Mouse (Mus musculus) heart, postnatal 0 days (tissue): ENCODE measurements at regions not wholly inside any gene's neighbourhood (a gene's known extent, or its start where the extent isn't known, plus 50 kb on each side); places are given as distances from the start of the nearest gene placed in this dataset.

ENCODE experiments used
- ATAC-seq: fragments of 200-750 bp; cut with Nextera tagmentation; 2 replicates; pipeline ENCODE4 v1.8.0; 2017; ENCODE audit warnings: low read depth, moderate number of reproducible peaks, moderate library complexity; ENCODE audit not compliant: insufficient read depth
- DNase-seq: peaks from one replicate; pipeline ENCODE4 v3.0.0-alpha.2; 2016; ENCODE audit warnings: low spot score
- H3K27ac ChIP-seq: fragments of 300-500 bp; sonication (generic); 2 replicates; pipeline ENCODE4 v1.5.1; 2014; ENCODE audit warnings: low read depth, mild to moderate bottlenecking
- H3K27me3 ChIP-seq: fragments of 300-500 bp; sonication (generic); 2 replicates; pipeline ENCODE4 v1.6.1; 2014; ENCODE audit warnings: low read length, mixed read lengths; ENCODE audit not compliant: control insufficient read depth, insufficient read depth
- H3K36me3 ChIP-seq: fragments of 300-500 bp; sonication (generic); replicated peaks from 2 replicates; pipeline ENCODE4 v1.6.1; 2014; ENCODE audit warnings: low read length, mixed read lengths; ENCODE audit not compliant: control insufficient read depth, insufficient read depth
- H3K4me1 ChIP-seq: fragments of 300-500 bp; sonication (generic); 2 replicates; pipeline ENCODE4 v1.6.1; 2014; ENCODE audit warnings: antibody characterized with exemption; ENCODE audit not compliant: control insufficient read depth, insufficient read depth
- H3K4me2 ChIP-seq: fragments of 300-500 bp; sonication (generic); 2 replicates; pipeline ENCODE4 v1.6.1; 2014; ENCODE audit warnings: low read depth, mild to moderate bottlenecking, low read length, moderate library complexity
- H3K4me3 ChIP-seq: fragments of 300-500 bp; sonication (generic); 2 replicates; pipeline ENCODE4 v1.5.1; 2014; ENCODE audit warnings: low read depth, low read length
- H3K9ac ChIP-seq: fragments of 300-500 bp; sonication (generic); replicated peaks from 2 replicates; pipeline ENCODE4 v1.6.1; 2014; ENCODE audit warnings: low read depth, low read length, mixed read lengths
- H3K9me3 ChIP-seq: fragments of 300-500 bp; sonication (generic); replicated peaks from 2 replicates; pipeline ENCODE4 v1.6.1; 2016; ENCODE audit warnings: low read length; ENCODE audit not compliant: control insufficient read depth
- CTCF ChIP-seq: IDR thresholded peaks from 2 replicates; pipeline ENCODE4 v1.5.1; 2016; ENCODE audit warnings: antibody characterized with exemption, control low read depth, low read depth
- EP300 ChIP-seq: IDR thresholded peaks from 2 replicates; pipeline ENCODE4 v1.6.1; 2016; ENCODE audit warnings: antibody characterized with exemption, low read depth
- WGBS: fragments of 180-500 bp; shearing (Covaris S2); extraction: QIAGEN DNeasy Blood & Tissue Kit; methylation state at CpG from one replicate; pipeline ENCODE4 v1.1.7; 2014; 5-methylcytosine and 5-hydroxymethylcytosine counted together

DNA sequence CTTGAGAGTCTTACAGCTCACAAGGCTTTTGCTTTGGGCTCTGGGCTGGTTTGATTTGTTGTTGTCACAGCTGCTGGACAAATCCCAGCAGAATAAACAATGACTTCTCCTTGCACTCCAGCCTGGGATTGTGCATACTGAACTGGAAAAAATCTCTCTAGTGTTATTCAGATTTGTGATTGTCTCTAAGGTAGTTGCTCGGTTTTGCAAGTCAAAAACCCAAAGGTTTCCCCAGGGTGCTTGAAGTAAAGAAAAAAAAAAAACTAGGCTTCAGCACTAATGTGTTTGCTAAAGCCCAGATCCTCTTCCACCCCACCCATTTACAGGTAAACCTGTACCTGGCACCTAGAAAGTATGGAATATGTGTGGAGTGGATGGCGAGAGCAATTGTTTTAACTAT, 149.5 kb upstream of the Spef2 start:
- ATAC-seq (no peak), DNase-seq (no peak)
- no peaks in the 10 kb centered on the region for H3K27me3 ChIP-seq
- H3K36me3 ChIP-seq = no peaks in the 10 kb centered on the region
- H3K4me1 ChIP-seq = no peaks in the 10 kb centered on the region
- 39% methylated on average over 2 of the region's 2 CpGs for WGBS
- no peak overlapping the region for H3K9ac ChIP-seq
- TF ChIP-seq CTCF = no peak
- no peak for TF ChIP-seq EP300
- H3K27ac ChIP-seq = no peak overlapping the region
- H3K9me3 ChIP-seq = no peaks in the 10 kb centered on the region
- H3K4me3 ChIP-seq = no peak overlapping the region
- H3K4me2 ChIP-seq = no peak overlapping the region

GRCm38 (mm10) chr15:9893146-9893545, 144.5 kb upstream of the Spef2 start:
- Histone ChIP-seq H3K27me3 (no peaks in the 10 kb centered on the region), H3K4me2 (no peak overlapping the region), H3K9me3 (no peaks in the 10 kb centered on the region), H3K4me1 (no peaks in the 10 kb centered on the region), H3K9ac (no peak overlapping the region), H3K4me3 (no peak overlapping the region), H3K36me3 (no peaks in the 10 kb centered on the region), H3K27ac (no peak overlapping the region)
- TF ChIP-seq CTCF = no peak
- no peak for TF ChIP-seq EP300
- WGBS = 82% methylated on average over 3 of the region's 3 CpGs
- ATAC-seq (no peak), DNase-seq (no peak)

DNA sequence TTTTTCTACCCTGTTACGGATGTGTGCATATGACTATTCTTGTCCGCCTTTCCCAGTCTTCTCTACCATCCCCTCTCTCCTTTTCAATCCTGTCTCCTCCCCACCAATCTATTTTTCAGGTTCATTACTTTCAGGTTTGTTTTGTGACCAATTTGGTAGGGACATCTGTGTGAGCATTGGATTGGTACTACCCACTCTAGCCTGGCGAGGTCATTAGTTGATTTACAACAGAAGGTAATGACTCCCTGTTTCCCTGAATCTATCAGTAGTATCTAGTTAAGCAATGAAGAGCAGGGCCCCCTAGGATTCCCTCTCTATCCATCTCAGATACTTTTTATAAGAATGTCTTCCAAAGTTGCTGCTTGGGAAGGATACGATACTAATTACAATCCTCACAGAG, 143.5 kb upstream of the Spef2 start:
- H3K9me3 ChIP-seq = no peaks in the 10 kb centered on the region
- TF ChIP-seq EP300 (no peak), CTCF (no peak)
- H3K9ac ChIP-seq = no peak overlapping the region
- no peak overlapping the region for H3K4me2 ChIP-seq
- no peaks in the 10 kb centered on the region for H3K27me3 ChIP-seq
- DNase-seq = no peak
- no peak overlapping the region for H3K4me3 ChIP-seq
- H3K4me1 ChIP-seq = no peaks in the 10 kb centered on the region
- ATAC-seq = no peak
- no peaks in the 10 kb centered on the region for H3K36me3 ChIP-seq
- 84% methylated on average over 4 of the region's 4 CpGs for WGBS
- no peak overlapping the region for H3K27ac ChIP-seq

DNA sequence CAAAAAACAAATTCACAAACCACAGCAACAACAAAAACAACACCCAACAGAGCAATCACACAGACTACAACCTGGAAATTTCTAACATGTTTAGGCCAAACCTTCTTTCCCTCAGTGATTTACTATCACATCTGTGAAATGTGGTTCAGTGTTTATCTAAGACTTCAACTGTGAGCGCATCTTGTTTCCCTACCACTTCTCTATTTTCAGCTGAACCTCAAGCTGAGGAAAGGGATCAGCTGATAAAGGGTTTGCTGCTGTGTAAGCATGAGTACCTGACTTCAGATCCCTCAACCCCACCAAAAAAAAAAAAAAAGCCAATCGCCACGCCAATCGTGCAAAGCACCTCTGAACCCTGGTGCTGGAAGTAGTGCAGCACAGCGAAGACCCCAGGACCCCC, 142.8 kb upstream of the Spef2 start:
- DNase-seq (no peak), ATAC-seq (no peak)
- Histone ChIP-seq H3K27ac (no peak overlapping the region), H3K9me3 (no peaks in the 10 kb centered on the region), H3K9ac (no peak overlapping the region), H3K4me3 (no peak overlapping the region), H3K27me3 (no peaks in the 10 kb centered on the region), H3K36me3 (no peaks in the 10 kb centered on the region), H3K4me1 (no peaks in the 10 kb centered on the region), H3K4me2 (no peak overlapping the region)
- 54% methylated on average over 5 of the region's 5 CpGs for WGBS
- TF ChIP-seq CTCF (no peak), EP300 (no peak)

DNA sequence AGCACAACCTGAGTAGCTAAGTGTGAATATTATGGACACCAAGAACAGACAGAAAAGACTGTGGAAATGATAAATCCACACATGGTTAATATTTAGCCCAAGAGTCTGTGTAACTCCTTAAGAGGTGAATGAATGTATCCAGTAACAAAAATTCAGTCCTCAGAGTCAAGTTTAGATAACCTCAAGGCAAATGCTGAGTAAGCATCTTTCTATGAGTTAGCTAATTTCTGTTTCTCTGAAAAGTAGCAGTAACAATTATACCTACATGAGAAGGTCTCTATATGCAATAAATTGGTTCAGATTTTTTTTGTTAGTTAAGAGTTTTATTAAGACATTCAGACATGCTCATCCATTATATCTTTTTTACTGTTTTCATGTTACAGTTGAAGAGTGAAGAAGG, 127.1 kb upstream of the Spef2 start:
- Histone ChIP-seq H3K36me3 (no peaks in the 10 kb centered on the region), H3K27me3 (no peaks in the 10 kb centered on the region), H3K27ac (no peak overlapping the region), H3K4me1 (no peaks in the 10 kb centered on the region), H3K4me3 (no peak overlapping the region), H3K9me3 (no peaks in the 10 kb centered on the region), H3K4me2 (no peak overlapping the region), H3K9ac (no peak overlapping the region)
- no peak for DNase-seq
- ATAC-seq = no peak
- TF ChIP-seq CTCF (no peak), EP300 (no peak)

DNA sequence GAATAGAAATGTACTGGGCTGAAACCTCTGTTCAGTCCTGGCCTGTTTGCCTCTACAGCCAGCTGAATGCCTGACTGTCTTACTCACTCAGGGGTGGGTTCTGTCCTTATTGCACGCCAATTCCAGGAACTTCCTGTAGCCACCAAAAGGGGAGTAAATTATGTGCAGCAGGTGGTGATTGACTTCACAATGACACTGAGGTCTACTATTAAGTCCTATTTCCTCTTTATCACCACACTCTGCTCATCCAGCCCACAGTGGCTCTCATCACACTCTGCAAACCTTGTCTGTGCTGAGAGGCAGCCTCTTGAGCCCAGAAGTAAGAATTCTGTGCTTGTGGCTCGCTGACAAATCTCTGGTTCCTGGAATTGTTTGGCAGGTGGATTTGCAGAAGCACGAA, 121.5 kb upstream of the Spef2 start:
- Histone ChIP-seq H3K36me3 (no peaks in the 10 kb centered on the region), H3K9me3 (no peaks in the 10 kb centered on the region), H3K27ac (no peak overlapping the region), H3K4me2 (no peak overlapping the region), H3K4me1 (no peaks in the 10 kb centered on the region), H3K4me3 (no peak overlapping the region), H3K9ac (no peak overlapping the region), H3K27me3 (no peaks in the 10 kb centered on the region)
- ATAC-seq (no peak), DNase-seq (no peak)
- TF ChIP-seq CTCF (no peak), EP300 (no peak)
- WGBS = 44% methylated on average over 3 of the region's 3 CpGs
